Comparison of ENCODE assay signal across 9 mouse cellular contexts in the genomic region with DNA sequence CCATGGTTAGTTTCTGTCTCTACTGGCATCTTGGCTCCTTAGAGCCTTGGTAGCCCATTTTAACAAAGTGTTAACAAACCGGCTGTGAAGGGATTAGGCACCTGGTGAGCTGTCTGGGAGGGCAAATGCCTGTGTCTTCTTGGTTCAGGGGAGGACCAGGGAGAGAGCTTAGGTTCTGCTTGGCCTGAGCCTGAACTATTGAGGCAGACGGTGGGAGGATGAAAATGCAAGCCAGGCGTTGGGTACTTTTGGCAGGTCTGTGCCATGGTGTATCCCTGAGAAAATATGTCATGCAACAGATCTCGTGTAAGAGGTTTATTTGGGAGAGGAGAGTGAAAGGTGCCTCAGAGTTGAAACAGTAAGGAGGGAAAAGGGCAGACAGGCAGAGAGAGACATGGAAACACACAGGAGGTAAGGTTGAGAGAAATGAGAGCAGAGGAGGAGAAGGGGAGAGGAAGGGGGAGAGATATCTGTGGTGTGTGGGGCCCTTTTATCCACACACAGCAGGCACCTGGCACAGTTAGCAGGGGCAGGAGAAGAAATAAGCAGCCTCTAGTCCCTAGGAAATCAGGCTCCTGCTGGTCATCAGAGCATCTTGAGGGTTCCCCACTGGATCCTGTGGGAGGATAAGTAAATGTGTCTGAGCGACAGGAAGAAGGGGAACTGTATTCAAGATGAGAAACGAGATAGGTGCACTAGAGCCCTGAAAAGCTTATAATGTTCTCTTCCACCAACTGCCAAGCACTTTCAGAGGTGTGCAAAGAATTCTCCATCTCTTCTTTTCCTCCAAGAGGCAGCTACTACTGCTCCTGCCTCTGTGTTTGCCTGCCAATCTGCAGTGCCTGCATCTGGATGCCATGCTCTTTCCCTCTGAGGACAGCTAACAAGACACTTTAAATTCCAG. TPM values are rescaled to one million over a fixed set of nuclear protein-coding genes. Genes with fewer than 3 reads are reported as not detected.
DNase-seq lines count a peak whose midpoint lies in the region; ATAC-seq and TF ChIP-seq lines count a peak whose summit lies in the region.
"Had no signal": no experiment of that assay in that cellular context is flagged by ENCODE, and none has a peak within 500 bp of the region (broad histone marks: within the 10 kb centered on the region; RNA-seq: fewer than 3 reads in every experiment).

No protein-coding gene starts in this region.

- peak; percentile 24; the same call in 1 of the 2 replicates for ATAC-seq in G1E (ENCODE audit: extremely low read depth, insufficient number of reproducible peaks, low FRiP score, poor library complexity, severe bottlenecking)
- no peak for ATAC-seq in stomach, embryonic 15.5 days (ENCODE audit: insufficient read depth, low FRiP score, low read depth)

- H3K9ac ChIP-seq in liver, adult 2 months (ENCODE audit: low read depth, low read length): peak overlapping the region; percentile 64
- no peak overlapping the region for H3K9ac ChIP-seq in stomach, embryonic 15.5 days

- no peaks in the 10 kb centered on the region for H3K4me1 ChIP-seq in liver, adult 2 months (ENCODE audit: control insufficient read depth, insufficient read depth, low read length)
- peaks cover 85% of the 10 kb centered on the region for H3K4me1 ChIP-seq in G1E (ENCODE audit: insufficient read depth, low read depth, low read length)
- H3K4me1 ChIP-seq in embryonic fibroblast, embryonic 13.5 days (ENCODE audit: control insufficient read depth, insufficient read depth, low read length): peaks cover 9% of the 10 kb centered on the region
- no peaks in the 10 kb centered on the region for H3K4me1 ChIP-seq in stomach, embryonic 15.5 days

- intact Hi-C loops in left cerebral cortex, adult 2 months (cut with DNase I): no loop called here

- H3K4me2 ChIP-seq in stomach, embryonic 15.5 days: no peak overlapping the region

- H3K9me3 ChIP-seq in G1E (replicated peaks): peaks cover 2% of the 10 kb centered on the region; the same call in 1 of the 2 replicates
- H3K9me3 ChIP-seq in stomach, embryonic 15.5 days: no peaks in the 10 kb centered on the region

- DNase-seq in liver, adult 2 months (ENCODE audit: extremely low read depth, low read depth, low spot score): no peak
- no peak for DNase-seq in liver
- DNase-seq in G1E (ENCODE audit: low spot score): peak; percentile 17
- no peak for DNase-seq in left cerebral cortex, adult 2 months (ENCODE audit: extremely low spot score in 1 of 2, low spot score in 2 of 2)
- DNase-seq in Muller cell, postnatal 12 days (ENCODE audit: inconsistent ontology term): no peak
- DNase-seq: cerebellum, adult 11 months had no signal

- no peaks in the 10 kb centered on the region for H3K27me3 ChIP-seq in liver, adult 2 months (ENCODE audit: control insufficient read depth, insufficient read depth, low read length)
- no peaks in the 10 kb centered on the region for H3K27me3 ChIP-seq in G1E (ENCODE audit: insufficient read depth, low read length)
- H3K27me3 ChIP-seq in stomach, embryonic 15.5 days (replicated peaks): no peaks in the 10 kb centered on the region

- peak overlapping the region; percentile 49 for H3K27ac ChIP-seq in liver, adult 2 months (replicated peaks; ENCODE audit: insufficient read depth, low read depth, low read length)
- H3K27ac ChIP-seq in embryonic fibroblast, embryonic 13.5 days (ENCODE audit: insufficient read depth, low read length): no peak overlapping the region
- H3K27ac ChIP-seq in stomach, embryonic 15.5 days: no peak overlapping the region
- H3K27ac ChIP-seq in left cerebral cortex, adult 2 months: no peak overlapping the region

- no peaks in the 10 kb centered on the region; the same call in 1 of the 2 replicates for H3K79me2 ChIP-seq in liver, adult 2 months (ENCODE audit: control insufficient read depth, insufficient read depth, low read length)

- TF ChIP-seq POLR2A in liver, adult 2 months (IDR thresholded peaks at IDR 0.05; ENCODE audit: extremely low read depth, insufficient read depth, low read length): no peak
- TF ChIP-seq POLR2A in embryonic fibroblast, embryonic 13.5 days (IDR thresholded peaks at IDR 0.05; ENCODE audit: low read depth, low read length): no peak

- peak overlapping the region; percentile 57 for H3K4me3 ChIP-seq in liver, adult 2 months (ENCODE audit: insufficient read depth, low read depth, low read length)
- peak overlapping the region; percentile 47 for H3K4me3 ChIP-seq in G1E (ENCODE audit: low read depth, low read length)
- peak overlapping the region; percentile 10; the same call in 1 of the 2 replicates for H3K4me3 ChIP-seq in embryonic fibroblast, embryonic 13.5 days (ENCODE audit: insufficient read depth, low read length)
- H3K4me3 ChIP-seq in stomach, embryonic 15.5 days (replicated peaks): peak overlapping the region; percentile 16; the same call in 1 of the 2 replicates
- no peak overlapping the region for H3K4me3 ChIP-seq in left cerebral cortex, adult 2 months
- H3K4me3 ChIP-seq: erythroblast, embryonic 14.5 days had no signal

- TF ChIP-seq CTCF in liver, adult 2 months (IDR thresholded peaks at IDR 0.05; ENCODE audit: low read depth, low read length): no peak
- no peak for TF ChIP-seq CTCF in G1E (IDR thresholded peaks at IDR 0.05; ENCODE audit: low read depth, low read length)
- no peak for TF ChIP-seq CTCF in embryonic fibroblast, embryonic 13.5 days (IDR thresholded peaks at IDR 0.05; ENCODE audit: borderline replicate concordance, insufficient read depth, low read length)
- TF ChIP-seq CTCF in left cerebral cortex, adult 2 months (IDR thresholded peaks at IDR 0.05): no peak

- no peaks in the 10 kb centered on the region for H3K36me3 ChIP-seq in liver, adult 2 months (ENCODE audit: control insufficient read depth, insufficient read depth, low read length)
- peaks cover 55% of the 10 kb centered on the region for H3K36me3 ChIP-seq in G1E (replicated peaks)
- no peaks in the 10 kb centered on the region for H3K36me3 ChIP-seq in stomach, embryonic 15.5 days

- WGBS in liver, adult 2 months: 28% methylated on average over 6 of the region's 6 CpGs
- WGBS in stomach, embryonic 15.5 days: 26% methylated on average over 6 of the region's 6 CpGs

RNA-seq across cellular contexts. Expression of gene Slfn2, which starts 0.8 kb away (rescaled TPM):
- total RNA-seq in liver, adult 2 months (2014; rRNA removed): 5.6 and 8.7 TPM in 2 replicates
- polyA plus RNA-seq in liver, adult 2 months (2012; rRNA removed): 0.95 and 1.5 TPM in 2 replicates
- total RNA-seq in G1E (2014; fragmentation: Nextera tagmentation): 2.3 and 3.8 TPM in 2 replicates
- 44.5 and 48.4 TPM in 2 replicates for total RNA-seq in G1E (2017)
- 0.72 and 0.96 TPM in 2 replicates for polyA plus RNA-seq in G1E (2012)
- polyA plus RNA-seq in embryonic fibroblast, embryonic 13.5 days (2011; ENCODE audit: insufficient read length, low read depth, missing spikeins): 7.4 and 7.7 TPM in 2 replicates
- 8.4 and 9.2 TPM in 2 replicates for polyA plus RNA-seq in stomach, embryonic 15.5 days (2015; fragmentation: Nextera tagmentation; extraction: Ambion mirVana)
- total RNA-seq in left cerebral cortex, adult 2 months (2021): 1 to 10 TPM; 1.1 to 1.6 TPM
- polyA plus RNA-seq: erythroblast, embryonic 14.5 days had no signal

RNA-seq across cellular contexts. Expression of gene Slfn8, which starts 45.1 kb away (rescaled TPM):
- 2.6 and 4.4 TPM in 2 replicates for total RNA-seq in liver, adult 2 months (2014; rRNA removed)
- 0.30 and 0.50 TPM in 2 replicates for polyA plus RNA-seq in liver, adult 2 months (2012; rRNA removed)
- total RNA-seq in G1E (2014; fragmentation: Nextera tagmentation) (0.39 TPM in 1 of 2 replicates, not detected in the other), G1E (2017) (0.06 and 0.16 TPM in 2 replicates)
- polyA plus RNA-seq in G1E (2012): not detected in 2 replicates
- 2.2 and 4.2 TPM in 2 replicates for polyA plus RNA-seq in embryonic fibroblast, embryonic 13.5 days (2011; ENCODE audit: insufficient read length, low read depth, missing spikeins)
- polyA plus RNA-seq in stomach, embryonic 15.5 days (2015; fragmentation: Nextera tagmentation; extraction: Ambion mirVana): 0.81 and 1.0 TPM in 2 replicates
- total RNA-seq in left cerebral cortex, adult 2 months (2021): under 1 TPM; 0.26 to 0.61 TPM
- polyA plus RNA-seq: erythroblast, embryonic 14.5 days had no signal

RNA-seq across cellular contexts. Expression of gene Slfn1, which starts 51.0 kb away (rescaled TPM):
- total RNA-seq in liver, adult 2 months (2014; rRNA removed): 0.27 and 0.74 TPM in 2 replicates
- polyA plus RNA-seq in liver, adult 2 months (2012; rRNA removed): 0.19 and 0.38 TPM in 2 replicates
- not detected in 2 replicates for total RNA-seq in G1E (2014; fragmentation: Nextera tagmentation)
- 0.17 and 0.22 TPM in 2 replicates for total RNA-seq in G1E (2017)
- not detected in 2 replicates for polyA plus RNA-seq in G1E (2012)
- not detected in 2 replicates for polyA plus RNA-seq in embryonic fibroblast, embryonic 13.5 days (2011; ENCODE audit: insufficient read length, low read depth, missing spikeins)
- polyA plus RNA-seq in stomach, embryonic 15.5 days (2015; fragmentation: Nextera tagmentation; extraction: Ambion mirVana): 1.6 and 1.8 TPM in 2 replicates
- not detected for total RNA-seq in left cerebral cortex, adult 2 months (2021)
- polyA plus RNA-seq: erythroblast, embryonic 14.5 days had no signal
